Mouse (Mus musculus) gastrocnemius, adult 8-10 months (tissue): ENCODE results near the gene Gm813. TPM values are rescaled to one million over a fixed set of nuclear protein-coding genes. Genes with fewer than 3 reads are reported as not detected.
"Not testable (repeated sequence)": the region's sequence is repeated elsewhere in the genome, so short reads cannot be mapped to it uniquely, and the experiment has no call there.

Source experiments
- DNase-seq, 2 experiments: peaks; one replicate each; pipeline ENCODE4 v3.0.0; 2022; ENCODE audit warnings: low spot score in 2 of 2
- total RNA-seq, 4 experiments: library from RNA; stranded (reverse); gene quantifications; 2 replicates each; pipeline ENCODE4 v1.2.4; 2022

Gene Gm813
- total RNA-seq: not detected

DNA sequence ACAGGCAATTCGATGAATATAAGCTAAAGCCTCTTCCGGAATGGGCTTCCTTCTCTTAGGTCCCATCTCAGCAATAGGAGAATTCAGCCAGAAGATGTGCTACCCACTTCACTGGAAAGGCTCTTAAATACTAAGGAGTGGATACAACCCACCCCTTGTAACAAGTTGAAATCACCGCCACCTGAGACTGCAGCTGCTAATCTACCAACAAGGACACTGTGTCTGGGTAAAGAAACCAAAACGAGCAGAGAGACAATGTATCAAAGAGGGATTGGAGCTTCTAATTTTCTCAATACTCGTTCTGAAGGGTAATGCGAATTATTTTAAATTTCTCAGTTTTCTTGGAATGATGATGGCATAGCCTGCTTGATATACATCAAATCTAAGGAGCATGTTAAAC, at the start of gene Gm813:
TSS of gene Gm813 (minus strand) at position 101 of the 400 bp plus-strand sequence.
- no peak for DNase-seq

DNA sequence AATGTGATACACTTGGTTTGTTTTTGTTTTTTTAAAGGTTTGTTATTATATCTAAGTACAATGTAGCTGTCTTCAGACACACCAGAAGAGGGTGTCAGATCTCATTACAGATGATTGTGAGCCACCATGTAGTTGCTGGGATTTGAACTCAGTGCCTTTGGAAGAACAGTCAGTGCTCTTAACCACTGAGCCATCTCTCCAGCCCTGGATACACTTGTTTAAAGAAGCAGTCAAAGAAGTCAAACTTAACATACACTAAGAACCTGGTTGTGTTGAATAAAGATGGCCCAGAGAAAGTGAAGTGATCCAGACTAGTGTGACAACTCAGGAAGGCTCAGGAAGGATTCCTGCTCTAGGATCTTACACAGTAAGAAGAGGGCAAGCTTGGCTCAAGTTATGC, 48.4 kb upstream of the Gm813 start:
- DNase-seq: not testable (repeated sequence)

DNA sequence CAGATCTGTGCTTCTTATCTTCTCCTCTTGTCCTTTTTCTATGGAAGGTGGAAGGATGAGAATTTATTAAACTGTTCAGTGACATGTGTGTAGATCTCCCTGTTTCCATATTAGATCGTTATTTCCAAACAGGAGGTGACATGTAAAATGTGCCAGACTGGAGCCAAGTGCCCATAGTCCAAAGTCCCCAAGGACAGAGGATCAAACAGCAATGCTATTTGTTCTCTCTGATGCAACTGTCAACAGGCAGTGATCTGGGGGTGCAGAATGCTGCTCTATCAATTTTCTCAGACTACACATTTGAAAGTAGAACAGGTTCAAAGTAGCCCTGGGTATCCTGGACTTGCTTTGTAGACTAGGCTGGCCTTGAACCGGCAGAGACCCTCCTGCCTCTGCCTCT, 47.0 kb upstream of the Gm813 start:
- no peak for DNase-seq

DNA sequence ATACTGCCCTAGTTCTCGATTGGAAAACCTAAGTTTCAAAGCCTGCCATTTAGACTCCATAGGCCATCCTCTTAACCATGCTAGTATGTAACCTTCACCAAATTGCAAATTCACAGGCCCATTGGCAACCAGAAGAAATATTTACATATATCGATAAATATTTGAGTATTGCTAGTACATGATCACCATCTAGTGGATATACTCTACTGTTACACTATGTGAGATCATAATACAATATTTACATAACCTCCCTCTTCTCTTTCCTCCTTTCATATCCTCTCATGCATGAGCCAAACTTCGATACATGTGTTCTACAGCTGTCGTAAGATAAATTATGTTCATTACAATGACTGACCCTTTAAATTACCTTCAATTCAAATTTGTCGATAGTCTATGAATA, 46.2 kb upstream of the Gm813 start:
- no peak for DNase-seq

DNA sequence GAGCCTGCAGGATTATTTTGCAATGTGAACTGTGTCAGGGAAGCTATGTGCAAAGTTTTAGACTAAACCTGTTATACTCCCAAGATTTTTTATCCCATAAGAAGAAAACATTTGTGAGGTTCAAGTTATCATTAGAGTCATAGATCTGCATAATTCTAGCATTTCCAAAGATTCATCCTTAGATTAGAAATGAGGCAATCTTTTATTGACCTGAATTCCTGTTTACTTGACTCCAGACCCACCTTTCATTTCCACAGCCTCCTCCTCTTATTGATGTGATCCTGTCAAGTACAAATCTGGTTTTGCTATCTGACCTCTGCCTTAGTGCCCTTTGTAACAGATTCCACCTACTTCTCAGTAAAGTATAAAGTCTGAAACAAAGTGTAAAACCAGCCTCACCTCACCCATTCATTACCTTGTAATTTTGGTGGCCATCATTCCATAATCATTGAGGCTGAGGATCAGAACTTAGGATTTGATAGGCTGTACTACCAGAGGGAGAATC, 45.6 kb upstream of the Gm813 start:
- no peak for DNase-seq

DNA sequence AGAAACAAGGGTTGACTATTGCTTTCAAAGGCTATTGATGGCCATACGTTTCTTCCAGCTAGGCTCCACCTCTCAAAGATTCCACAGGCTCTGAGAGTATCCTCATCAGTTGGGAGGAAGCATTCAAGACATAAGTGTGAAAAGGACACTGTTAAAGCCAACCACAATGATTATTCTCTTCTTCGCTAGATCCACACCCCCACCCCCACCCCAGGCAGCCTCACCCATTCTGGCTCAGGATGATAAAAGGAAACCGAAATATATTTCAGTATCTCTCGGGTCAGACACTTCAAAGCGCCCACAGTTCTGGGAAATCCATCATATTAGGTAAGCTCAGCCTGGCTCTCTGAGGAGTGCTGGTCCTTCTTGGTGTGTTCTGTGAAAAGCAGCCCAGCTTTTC, 45.0 kb upstream of the Gm813 start:
- no peak for DNase-seq

DNA sequence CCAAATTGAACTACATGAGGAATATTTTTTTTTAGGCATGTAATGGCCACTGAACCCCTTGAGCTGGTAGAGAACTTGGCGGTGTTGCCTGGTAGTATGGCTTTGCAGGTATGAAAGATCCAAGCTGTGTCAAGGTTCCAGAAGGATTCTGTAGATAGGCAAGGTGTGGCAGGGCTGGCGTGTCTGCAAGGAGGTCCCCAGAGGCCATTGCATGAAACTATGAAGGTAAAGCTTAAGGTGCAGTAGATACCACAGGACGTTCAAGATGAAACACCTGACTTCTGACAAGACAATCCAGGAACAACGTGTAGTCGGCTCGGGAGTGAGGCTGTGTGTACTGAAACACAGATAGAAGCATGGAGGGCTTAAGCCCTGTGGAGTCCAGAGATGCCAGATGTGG, 41.9 kb upstream of the Gm813 start:
- no peak for DNase-seq

DNA sequence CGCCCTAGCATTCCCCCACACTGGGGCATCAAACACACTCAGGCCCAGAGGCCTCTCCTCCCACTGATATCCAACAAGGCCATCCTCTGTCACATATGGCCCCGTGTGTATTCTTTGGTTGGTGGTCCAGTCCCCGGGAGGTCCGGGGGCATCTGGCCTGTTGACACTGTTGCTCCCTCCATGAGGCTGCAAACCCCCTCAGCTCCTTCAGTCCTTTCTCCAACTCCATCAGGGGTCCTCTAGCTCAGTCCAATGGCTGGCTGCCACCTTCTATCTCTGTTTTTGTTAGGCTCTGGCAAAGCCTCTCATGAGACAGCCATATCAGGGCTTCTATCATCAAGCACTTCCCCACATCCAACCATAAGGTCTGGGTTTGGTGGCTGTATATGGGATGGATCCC, 39.7 kb upstream of the Gm813 start:
- DNase-seq: no peak

DNA sequence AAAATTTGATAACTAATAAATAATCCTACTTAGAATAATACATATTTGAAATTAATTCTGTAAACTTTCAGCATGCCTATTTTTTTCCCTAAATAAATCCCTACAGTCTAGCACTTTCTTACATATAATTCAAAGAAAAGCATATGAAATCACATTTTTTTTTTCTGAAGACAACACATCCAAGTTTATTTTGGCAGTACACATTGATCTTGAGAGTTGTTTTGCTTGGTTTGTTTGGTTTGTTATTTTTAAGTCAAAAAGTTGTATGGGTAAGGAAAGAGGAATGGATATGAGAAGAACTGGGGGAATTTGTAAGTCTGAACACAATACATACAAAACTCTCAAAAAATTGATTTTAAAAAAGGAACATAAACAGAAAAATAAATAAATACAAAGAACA, 39.0 kb upstream of the Gm813 start:
- no peak for DNase-seq

DNA sequence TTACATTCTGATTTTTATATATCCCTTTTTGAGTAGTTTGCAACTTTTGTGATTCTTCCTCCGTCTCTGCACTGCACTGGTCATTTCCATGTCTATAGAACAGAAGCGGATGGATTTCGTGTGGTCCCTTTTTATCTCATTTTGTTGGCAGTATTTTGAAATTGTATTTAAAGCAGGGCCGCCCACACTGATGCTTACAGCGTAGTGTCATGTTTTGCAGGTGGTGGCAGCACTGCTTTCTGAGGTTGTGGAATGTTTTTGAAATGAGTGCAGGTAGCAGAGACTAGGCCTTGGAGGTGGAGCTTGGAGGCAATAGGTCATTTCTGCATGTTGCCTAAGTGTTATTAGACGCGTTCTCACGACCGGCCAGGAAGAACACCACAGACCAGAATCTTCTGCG, 33.2 kb upstream of the Gm813 start:
- no peak for DNase-seq

DNA sequence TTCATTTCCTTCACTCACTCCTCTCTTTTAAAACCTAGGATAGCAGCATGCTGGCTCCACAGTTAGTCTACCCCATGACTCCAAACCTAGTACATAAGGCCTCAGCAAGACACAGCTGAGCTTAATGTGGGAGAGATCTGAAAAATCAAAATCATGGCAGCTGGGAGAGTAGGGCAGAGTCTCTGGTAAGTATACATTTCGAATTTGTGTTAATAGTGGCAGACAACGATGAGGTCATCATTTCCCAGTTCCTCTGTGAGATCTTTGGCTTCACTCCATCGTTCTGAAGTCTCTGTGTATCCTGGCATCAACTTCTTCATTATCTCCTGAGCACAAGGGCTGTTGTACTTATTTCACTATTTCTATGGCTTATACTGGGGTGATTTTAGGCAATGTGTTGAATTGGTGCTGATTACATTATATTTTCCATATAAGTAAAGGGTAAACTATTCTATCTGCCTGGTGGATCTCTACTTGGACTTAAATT, 22.0 kb upstream of the Gm813 start, which contains the start of gene E330017A01Rik:
TSS of gene E330017A01Rik (minus strand) at position 51 of the 487 bp plus-strand sequence.
- DNase-seq: no peak

DNA sequence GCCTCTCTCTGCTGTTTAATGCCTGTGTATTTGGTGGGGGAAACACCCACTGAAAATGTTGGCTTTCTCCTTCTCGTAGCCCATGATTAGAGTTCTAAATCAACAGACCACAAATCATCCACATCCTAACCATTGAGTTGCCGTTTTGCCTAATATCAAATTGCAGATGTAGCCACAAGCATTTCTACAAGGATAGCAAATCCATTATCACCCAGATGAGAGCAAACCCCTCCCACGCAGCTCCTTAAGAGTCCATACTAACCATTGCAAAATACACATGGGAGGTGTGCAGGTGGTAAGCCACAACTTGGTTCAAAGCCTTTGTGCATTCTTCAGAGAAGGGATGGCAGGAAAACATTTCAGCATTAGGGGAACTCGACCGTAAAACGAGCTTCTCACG, 21.2 kb upstream of the Gm813 start:
- DNase-seq: no peak

DNA sequence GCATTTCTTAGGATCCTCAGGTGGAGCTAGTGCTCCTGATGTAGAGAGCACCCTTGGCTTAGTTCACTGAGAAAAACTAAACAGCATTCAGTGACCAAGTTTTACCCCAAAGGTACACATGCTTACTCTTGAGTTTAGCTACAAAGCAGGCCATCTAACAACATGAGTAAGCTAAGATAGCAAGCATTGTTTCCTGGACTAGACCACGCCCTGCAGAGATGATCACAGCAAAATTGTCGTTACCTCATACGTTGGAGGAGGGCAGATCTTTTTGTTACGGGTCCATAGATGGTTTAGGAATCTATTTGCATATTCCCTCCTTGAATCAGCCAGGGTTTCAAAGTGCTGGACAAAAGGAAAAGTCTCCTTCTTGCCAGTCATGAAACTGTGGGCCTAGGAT, 20.7 kb upstream of the Gm813 start:
- DNase-seq: no peak

DNA sequence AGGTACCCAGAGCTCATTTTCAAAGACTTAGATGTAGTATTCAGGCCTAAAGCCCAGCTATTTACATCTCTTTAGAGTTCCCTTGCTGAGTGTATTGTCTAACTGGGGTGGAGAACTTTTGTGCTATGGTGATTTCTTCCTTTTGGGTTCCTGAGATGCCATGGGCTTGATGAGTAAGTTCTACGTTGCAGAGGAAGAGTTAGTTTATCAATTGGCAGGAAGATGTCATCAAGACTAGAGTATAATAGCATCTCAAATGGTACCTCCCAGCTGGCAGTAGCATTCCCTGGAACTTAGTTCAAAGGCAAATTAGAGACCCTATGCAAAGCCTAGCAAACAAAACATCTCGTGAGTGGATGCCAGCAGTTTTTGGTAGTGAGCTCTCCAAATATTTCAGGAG, 19.1 kb upstream of the Gm813 start:
- DNase-seq: no peak

DNA sequence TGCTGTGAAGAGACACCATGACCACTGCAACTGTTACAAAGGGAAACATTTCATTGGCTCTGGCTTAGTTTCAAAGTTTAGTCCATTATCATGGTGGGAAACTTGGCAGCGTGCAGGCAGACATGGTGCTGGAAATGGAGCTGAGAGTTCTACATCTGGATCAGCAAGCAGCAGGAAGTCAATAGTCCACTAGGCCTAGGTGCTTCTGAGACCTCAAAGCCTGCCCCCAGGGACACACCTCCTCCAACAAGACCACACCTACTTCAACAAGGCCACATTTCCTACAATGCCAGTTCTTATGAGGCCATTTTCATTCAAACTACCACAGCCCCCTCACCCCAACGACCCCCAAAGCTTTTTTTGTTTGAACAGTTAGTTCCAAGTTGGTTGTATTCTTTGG, 13.0 kb upstream of the Gm813 start:
- DNase-seq: no peak

DNA sequence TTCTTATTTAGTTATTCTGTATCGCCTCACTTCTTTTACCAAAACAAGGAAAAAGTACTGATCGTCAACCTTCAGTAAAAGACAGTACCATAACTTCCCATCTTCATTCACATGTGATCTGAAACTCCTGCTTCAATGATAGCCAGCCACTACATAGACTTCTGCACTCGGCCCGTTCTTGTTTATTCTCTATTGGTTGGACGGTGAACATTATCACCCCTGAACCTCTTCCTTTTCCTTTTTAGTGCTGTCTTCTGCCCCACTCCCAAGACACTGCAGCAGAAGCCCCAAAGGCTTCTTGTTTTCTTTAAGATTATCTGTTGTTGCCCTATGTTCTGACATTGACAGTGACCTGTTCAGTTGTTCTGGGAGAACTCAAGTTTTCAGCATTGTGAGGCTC, 12.2 kb upstream of the Gm813 start:
- DNase-seq: no peak

DNA sequence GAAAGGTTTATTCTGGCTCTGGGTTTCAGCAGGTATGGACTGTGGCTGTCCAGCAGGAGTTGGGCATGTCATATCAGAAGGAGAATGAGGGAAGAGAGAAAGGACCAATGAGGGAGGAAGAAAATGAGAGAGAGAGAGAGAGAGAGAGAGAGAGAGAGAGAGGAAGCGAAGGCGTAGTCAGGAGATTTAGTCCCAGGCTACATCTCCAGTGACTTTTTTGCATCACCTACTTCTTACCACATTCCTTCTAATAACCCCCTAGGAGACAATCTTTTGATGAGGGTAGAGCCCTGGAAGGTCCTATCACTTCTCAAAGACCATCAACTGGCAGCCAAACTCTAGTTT, 11.5 kb upstream of the Gm813 start:
- no peak for DNase-seq

DNA sequence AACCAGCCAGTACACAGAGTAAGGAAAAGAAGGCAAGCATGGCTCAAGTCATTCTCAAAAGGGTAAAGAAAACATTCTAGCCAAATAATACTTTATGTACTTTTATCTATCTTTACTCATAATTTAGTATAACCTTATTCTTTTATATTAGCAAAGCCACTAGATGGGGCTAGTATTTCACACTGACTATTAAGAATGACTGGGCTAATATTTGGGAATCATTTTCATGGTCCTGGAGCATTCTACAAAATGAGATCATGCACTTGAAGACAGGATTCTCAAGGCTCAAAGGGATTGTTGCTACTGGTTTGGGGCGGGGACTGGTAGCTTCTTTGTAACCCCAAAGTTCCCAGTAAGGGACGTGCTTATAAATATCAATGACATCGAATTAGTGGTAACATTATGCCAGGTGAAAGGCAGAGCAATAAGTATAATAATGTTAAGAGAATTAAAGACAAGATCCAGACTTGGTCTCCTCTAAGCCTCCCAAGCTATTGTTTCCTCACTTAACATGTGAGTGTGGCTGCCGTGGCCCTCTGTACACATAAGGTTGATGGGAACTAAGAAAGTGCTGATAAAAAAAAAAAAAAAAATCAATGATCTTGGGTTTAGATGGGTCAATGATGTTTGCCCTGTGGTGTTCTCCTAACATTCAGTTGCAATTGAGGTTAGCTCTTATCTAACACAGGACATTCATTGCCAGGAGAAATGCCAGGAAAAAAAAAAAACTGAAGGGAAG, 11.0 kb upstream of the Gm813 start:
- no peak for DNase-seq

DNA sequence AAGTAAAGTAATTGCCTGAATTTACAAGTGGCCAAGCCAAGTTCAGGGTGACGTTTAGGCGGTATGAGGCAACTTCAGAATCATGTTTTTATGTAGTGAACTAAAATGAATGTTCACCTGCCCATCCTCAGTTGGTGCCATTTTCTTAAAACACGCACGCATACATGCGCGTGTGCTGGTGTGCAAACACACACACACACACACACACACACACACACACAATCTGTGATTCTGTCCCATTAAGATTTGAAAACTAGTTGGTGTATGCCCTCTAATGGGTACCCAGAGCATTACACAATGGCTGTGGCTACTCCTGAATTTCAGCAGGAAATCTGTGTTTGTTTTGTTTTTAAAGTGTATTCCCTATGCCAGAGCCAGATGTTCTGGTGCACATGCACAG, 7.2 kb upstream of the Gm813 start:
- no peak for DNase-seq

DNA sequence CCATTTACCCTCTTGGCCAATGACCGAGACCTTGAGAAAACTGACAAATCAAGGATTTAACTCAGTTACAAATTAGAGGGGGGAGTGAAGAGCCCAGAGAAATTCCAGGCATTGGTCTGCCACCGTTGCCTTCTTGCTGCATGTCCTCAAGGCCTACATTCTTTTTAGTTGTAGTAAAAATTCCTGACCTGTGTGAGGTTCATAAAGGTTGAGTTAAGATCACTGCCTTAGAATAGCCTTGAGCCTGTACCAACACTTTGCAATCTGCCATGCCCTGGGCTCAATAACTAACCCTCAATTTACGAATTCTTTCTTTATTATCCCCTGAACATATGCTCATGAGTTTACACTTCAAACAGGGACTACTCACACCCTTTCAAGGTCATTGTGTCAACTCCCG, 6.3 kb upstream of the Gm813 start:
- no peak for DNase-seq

DNA sequence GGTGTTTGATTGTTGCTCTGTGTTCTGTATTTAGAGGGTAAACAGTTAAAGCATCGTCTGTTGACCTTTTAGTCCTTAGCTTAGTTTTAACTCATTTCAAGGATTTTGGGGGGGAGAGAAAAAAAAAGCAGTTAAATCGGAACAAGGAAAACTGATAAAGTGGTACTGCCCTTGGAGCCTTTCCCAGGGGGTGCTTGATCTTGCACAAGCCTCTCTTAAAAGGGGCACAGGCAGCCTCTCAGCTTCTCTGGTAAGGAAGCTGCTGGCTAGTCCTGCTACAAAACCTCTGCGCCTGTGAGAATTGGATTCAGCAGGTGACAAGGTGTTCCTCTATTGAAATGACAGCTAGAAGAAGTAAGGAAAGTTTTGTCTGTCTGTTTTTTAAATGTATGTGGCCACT, 5.6 kb upstream of the Gm813 start:
- DNase-seq: no peak

DNA sequence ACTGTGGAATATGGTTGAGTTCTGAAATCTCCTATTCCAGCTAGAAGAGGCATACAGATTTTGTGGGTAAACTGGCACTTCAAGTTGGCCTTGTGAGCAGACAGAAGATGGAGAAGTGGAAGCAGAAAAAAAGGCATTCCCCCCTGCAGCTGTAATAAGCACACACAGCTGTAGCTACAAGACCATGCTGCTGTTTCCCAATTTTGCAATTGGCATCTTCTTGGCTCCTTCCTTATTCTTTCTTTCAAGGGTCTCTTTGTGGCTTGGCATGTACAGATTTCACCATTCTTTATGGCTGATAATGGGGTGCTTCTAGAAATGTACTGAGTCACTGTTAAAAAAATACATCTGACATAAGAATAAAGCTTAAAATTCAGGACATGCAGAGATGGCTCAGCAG, 568 bp upstream of the Gm813 start:
- no peak for DNase-seq

DNA sequence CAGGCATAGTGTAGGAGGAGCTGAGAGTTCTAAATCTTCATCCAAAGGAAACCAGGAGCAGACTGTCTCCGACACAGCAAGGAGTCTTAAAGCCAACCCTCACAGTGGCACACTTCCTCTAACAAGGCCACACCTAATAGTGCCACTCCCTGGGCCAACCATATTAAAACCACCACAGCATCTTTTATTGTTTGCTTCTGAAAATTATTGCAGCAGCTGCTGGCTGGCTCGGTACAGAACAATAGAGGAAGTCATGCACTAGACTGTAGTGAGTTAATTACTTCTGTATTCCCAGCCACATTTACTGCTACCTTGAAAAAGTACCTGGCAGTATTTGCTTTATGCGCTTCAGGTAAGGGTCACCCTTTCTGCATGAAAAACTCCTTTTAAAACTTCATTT, 3.8 kb downstream of the Gm813 start:
- DNase-seq: no peak

DNA sequence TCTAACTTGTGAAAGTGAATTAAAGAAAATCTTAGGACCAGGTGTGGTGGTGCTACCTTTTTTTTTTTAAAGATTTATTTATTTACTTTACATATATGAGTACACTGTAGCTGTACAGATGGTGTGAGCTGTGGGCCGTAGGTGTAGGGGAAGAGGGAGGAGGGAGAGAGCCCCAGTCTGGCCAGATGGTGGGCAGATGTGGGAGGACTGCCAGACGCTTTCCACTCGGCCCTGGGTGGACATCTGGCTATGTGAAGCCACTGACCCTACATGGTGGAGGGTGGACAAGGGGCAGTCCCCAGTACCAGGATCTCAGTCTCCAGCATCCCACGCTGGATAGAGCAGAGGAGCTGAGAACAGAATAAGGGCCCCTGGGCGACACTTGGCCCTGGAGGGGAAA, 9.7 kb downstream of the Gm813 start:
- no peak for DNase-seq
